Mouse (Mus musculus) inflammation-experienced regulatory T-cells, adult 6 months (primary cell): ENCODE data around the gene Tctex1d2. TPM values are rescaled to one million over a fixed set of nuclear protein-coding genes. Genes with fewer than 3 reads are reported as not detected.

Source experiments
- ATAC-seq: one replicate; pipeline ENCODE4 v1.8.0; 2017
- polyA plus RNA-seq, 3 experiments: library from polyadenylated mRNA; unstranded; fragments of 100-300 nt; shearing (Covaris generic); gene quantifications; one replicate each; pipeline ENCODE4 v1.2.1; 2017

Tctex1d2 gene
- polyA plus RNA-seq: 10 to 100 TPM in 1 of 3 experiments, 1 to 10 TPM in 2; 2.4 to 10.6 (median 4.3) TPM

GRCm38 (mm10) chr16:32419517-32420483 lies at the start of gene Tctex1d2:
Tctex1d2 (plus strand) TSS chr16:32419702.
- ATAC-seq: peak; percentile 96

- no peak for ATAC-seq
Observed at GRCm38 (mm10) chr16:32371351-32371750, 48.2 kb upstream of the Tctex1d2 start.

- no peak for ATAC-seq
Observed at GRCm38 (mm10) chr16:32379575-32379974, 39.9 kb upstream of the Tctex1d2 start.

GRCm38 (mm10) chr16:32382901-32383300 lies 36.6 kb upstream of the Tctex1d2 start:
- no peak for ATAC-seq

- ATAC-seq: no peak
Observed at GRCm38 (mm10) chr16:32384885-32385284, 34.6 kb upstream of the Tctex1d2 start.

GRCm38 (mm10) chr16:32386826-32387225 lies 32.7 kb upstream of the Tctex1d2 start:
- ATAC-seq: no peak

DNA sequence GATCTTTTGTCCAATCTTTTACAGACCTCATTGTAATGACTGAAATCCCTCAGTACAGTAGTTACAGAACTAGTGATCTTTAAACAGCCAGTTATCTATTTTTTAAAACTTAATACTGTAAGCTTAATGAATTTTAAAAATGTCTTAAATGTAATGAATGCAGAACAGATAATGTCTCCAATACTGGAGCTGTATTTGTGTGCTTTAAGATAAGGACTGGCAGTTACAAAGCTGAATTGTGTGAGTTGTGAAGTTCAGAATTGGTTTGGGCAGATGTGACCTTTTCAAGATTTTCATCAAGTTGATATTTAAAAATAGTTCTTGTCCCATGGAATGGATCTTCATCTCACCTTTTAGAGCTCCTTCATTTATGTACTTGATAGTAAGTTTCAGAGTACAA lies 30.5 kb upstream of the Tctex1d2 start:
- no peak for ATAC-seq

GRCm38 (mm10) chr16:32389841-32390240 lies 29.7 kb upstream of the Tctex1d2 start:
- ATAC-seq: no peak

DNA sequence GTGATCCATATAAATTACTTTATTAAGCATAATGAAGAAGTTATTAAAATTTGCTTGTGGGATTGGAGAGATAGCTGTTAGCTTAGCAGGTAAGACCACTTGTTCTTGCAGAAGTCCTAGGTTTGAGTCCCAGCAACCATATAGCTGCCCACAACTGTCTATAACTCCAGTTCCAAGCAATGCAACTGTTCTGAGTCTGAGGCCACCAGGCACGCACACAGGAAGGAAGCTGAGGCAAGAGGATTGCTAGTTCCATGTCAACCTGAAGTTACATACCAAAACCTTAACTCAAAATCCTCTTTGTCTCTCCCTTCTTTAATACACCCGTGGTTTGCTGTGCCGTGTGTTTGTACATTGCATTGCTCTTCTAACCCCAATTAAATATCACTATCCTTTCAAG lies 28.6 kb upstream of the Tctex1d2 start:
- ATAC-seq: no peak

DNA sequence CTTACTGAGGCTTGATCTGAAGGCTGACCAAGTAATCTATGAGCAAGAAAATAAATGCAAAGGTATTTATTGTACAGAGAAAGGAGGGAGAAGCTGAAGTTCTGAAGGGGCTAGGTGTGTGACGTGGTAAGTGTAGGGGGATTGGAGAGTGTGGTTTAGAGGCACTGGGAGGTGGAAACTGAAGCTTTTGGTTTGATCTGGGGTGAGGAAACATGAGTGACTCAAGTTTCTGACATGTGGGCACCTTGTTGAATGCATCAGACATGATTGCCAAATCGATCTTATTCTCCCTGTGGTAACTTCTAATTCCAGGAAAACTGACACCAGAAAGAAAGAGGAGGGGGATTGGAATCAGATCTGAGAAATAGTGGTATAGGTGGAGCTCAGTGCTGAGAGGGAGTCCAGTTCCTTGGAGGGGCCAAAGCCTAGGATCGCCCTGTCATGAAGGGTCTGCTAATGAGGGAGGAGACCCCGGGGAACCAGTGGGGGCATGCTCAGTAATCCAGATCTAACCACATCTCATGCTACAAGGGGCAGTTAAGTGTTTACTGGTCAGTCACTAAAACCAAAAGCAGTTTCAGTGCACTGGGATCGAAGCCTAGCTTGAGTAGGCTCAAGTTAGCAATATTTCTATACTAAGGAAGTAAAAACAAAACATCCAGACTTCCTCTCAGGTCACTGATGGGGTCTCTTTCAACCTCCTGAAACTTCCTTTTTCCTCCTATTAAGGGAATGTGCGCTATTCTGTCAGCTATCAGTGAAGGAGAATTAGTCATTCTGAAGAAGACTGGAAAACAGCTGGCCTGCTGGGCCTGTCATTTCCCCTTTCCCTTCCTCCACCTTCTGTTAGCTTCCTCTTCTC lies 23.6 kb upstream of the Tctex1d2 start:
- no peak for ATAC-seq

DNA sequence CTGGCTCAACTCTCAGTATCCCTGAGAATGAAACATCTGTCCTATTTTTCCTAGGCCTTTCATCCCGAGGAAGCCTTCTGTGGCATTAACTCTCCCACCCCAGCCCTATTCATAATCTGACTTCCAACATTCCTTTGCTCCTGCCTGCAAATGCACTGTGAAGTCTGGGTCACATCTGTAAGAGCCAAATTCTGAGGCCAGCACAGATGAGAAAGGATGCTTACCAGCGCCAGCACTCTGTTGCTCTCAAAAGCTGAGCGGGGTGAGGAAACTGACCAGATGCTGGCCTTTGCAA lies 23.0 kb upstream of the Tctex1d2 start:
- no peak for ATAC-seq

- ATAC-seq: no peak
Observed at GRCm38 (mm10) chr16:32398206-32398605, 21.3 kb upstream of the Tctex1d2 start.

DNA sequence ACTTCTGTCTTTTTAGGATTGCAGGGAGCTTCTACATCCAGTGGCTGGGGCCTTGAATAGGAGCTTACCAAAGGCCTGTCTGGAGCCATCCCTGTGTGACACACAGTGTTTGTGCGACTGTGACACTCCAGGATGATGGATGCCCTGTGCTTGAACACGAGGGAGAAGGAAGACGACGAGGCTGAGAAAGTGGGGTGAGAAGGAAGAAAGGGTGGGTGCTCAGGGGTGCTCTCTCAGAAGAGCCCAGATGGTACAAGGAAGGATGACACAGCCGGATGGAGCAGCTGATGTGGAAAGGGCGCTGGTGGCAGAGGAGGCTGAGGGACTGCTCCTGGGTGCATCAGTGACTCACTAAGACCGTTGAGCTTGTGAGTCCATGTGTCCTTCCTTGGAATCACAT lies 19.2 kb upstream of the Tctex1d2 start, which contains the start of gene Tm4sf19:
Gene Tm4sf19, plus strand, starts transcription at position 240 of the 400 bp plus-strand sequence.
- ATAC-seq: no peak

DNA sequence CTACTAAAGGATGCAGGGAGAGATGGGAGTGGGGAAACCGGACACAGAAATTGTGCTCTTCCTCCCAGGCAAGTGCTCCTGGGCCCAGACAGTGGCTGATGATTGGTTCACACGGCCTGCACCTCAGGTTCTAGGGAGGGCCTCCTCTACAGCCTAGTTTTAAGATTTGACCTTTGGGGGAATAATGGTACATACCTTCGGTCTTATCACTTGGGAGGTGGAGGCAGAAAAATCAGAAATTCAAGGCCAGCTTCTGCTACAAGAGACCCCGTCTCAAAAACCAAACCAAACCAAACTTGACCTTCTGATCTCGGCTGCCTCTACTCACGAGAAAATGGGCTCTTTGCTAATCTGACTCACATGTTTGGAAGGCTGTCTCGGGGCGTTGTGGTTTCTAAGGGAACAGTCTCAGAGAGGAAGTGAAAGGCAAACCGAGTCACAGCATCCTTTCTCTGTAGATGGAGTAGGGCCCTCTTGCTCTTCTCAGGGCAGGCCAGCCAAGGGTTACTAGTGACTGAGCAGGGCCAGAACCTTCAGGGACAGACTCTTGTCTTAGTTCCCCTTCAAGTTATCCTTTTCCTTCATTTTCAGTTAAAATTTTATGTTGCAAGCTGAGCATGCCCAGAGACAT lies 18.1 kb upstream of the Tctex1d2 start:
- no peak for ATAC-seq

- no peak for ATAC-seq
Observed at GRCm38 (mm10) chr16:32402818-32403217, 16.7 kb upstream of the Tctex1d2 start.

- ATAC-seq: no peak
Observed at GRCm38 (mm10) chr16:32405716-32406115, 13.8 kb upstream of the Tctex1d2 start.

DNA sequence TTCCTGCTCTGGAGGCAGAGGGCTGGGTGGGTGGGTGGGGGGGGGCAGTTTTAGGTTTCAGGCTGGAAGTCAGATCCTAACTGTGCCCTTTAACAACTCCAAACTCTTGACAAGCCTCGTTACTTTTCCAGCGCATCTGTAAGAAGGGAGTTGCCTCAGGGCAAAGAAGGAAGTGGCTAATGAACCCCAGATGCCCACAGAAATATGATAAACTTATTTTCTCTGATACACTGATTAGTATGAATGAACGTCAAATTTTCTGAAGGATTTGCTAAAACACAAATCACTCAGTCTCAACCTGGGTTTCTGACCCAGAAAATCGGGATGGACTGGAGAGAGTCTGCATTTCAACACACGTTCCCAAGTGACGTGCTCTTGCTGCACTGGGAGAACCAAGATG lies 12.8 kb upstream of the Tctex1d2 start:
- no peak for ATAC-seq

- ATAC-seq: no peak
Observed at GRCm38 (mm10) chr16:32407730-32408129, 11.8 kb upstream of the Tctex1d2 start.

DNA sequence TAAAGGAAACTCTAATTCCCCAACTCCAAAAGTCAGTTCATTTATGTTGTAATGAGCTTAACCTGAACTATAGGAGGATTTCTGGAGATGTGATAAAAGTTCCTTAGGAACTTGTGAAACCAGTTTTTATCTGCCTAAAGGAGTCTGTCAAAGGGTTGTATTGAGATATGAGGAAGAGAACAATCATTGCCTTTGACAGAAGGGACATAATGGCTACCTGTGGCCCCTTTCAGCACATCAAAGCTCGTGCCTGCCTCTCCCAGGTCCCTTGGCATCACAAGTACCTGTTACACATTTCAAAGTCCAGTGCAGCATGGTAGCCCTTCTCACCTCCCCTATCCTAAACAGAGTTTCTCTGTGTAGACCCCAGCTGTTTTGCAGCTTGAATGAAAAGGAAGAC lies 2.0 kb upstream of the Tctex1d2 start:
- no peak for ATAC-seq

GRCm38 (mm10) chr16:32427506-32427905 lies 8.0 kb downstream of the Tctex1d2 start:
- ATAC-seq: no peak

- ATAC-seq: peak; percentile 80
Observed at GRCm38 (mm10) chr16:32430474-32431046, 11.1 kb downstream of the Tctex1d2 start, which contains the start of gene Pcyt1a. Pcyt1a (plus strand) TSS chr16:32430921.

GRCm38 (mm10) chr16:32431047-32431591 lies 11.6 kb downstream of the Tctex1d2 start:
- ATAC-seq: peak; percentile 33
